10 mouse cellular contexts compared by ENCODE assay signal in the genomic region with DNA sequence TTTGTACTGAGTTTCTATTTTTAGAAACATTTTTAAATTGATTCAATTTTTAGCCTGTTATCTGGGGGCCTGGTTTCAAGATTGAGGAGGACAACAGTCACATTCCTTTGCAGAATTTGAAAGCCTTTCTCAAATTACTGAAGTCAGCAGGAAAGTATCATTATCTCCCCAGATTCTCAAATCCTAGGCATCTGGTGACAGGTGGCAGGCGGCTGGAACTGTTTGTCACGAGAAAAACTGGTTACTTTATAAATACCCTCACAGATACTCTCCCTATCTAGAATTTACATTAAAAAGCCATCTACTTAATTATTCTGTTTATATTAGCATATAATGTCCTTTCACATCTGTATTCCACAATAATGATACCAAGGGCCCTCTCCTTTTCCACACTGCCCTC.
"Had no signal": no experiment of that assay in that cellular context is flagged by ENCODE, and none has a peak within 500 bp of the region (broad histone marks: within the 10 kb centered on the region; RNA-seq: fewer than 3 reads in every experiment).

No protein-coding gene starts in this region.

- H3K27me3 ChIP-seq: liver, embryonic 15.5 days; midbrain, embryonic 13.5 days; neural tube, embryonic 15.5 days had no signal

- H3K9ac ChIP-seq: liver, embryonic 15.5 days; midbrain, embryonic 13.5 days; neural tube, embryonic 15.5 days had no signal

- H3K4me2 ChIP-seq: liver, embryonic 11.5 days; liver, embryonic 15.5 days; midbrain, embryonic 13.5 days; neural tube, embryonic 15.5 days had no signal

- ATAC-seq: midbrain, embryonic 13.5 days had no signal

- DNase-seq: kidney, postnatal 10 days; right cerebral cortex, adult 18-20 months; right cerebral cortex, postnatal 25 days; thymus, postnatal 36 days had no signal

- H3K36me3 ChIP-seq: limb, embryonic 10.5 days; liver, embryonic 15.5 days; midbrain, embryonic 13.5 days; neural tube, embryonic 15.5 days had no signal

- H3K27ac ChIP-seq: left cerebral cortex, adult 2 months; limb, embryonic 10.5 days; liver, embryonic 15.5 days; midbrain, embryonic 13.5 days; neural tube, embryonic 15.5 days had no signal

- H3K4me1 ChIP-seq: liver, embryonic 15.5 days; midbrain, embryonic 13.5 days; neural tube, embryonic 15.5 days had no signal

- H3K4me3 ChIP-seq: left cerebral cortex, adult 2 months; limb, embryonic 10.5 days; liver, embryonic 15.5 days; midbrain, embryonic 13.5 days; neural tube, embryonic 15.5 days had no signal

- H3K9me3 ChIP-seq: limb, embryonic 10.5 days; liver, embryonic 15.5 days; midbrain, embryonic 13.5 days; neural tube, embryonic 15.5 days had no signal
